Mouse (Mus musculus) cerebellum, adult 2 months (tissue): ENCODE measurements around the gene Cyp2d10. TPM values are rescaled to one million over a fixed set of nuclear protein-coding genes. Genes with fewer than 3 reads are reported as not detected.
"Not testable (repeated sequence)": the region's sequence is repeated elsewhere in the genome, so short reads cannot be mapped to it uniquely, and the experiment has no call there.

Source experiments
- DNase-seq, 2 experiments: peaks; one replicate each; pipeline ENCODE4 v3.0.0; 2021
- H3K27ac ChIP-seq: fragments of 200-500 bp; 2 replicates; pipeline ENCODE4 v1.5.1; 2012; ENCODE audit warnings: low read length, control low read depth, inconsistent platforms; ENCODE audit not compliant: insufficient read depth
- H3K27me3 ChIP-seq: fragments of 200-500 bp; 2 replicates; pipeline ENCODE4 v1.6.1; 2012; ENCODE audit warnings: inconsistent platforms, mild to moderate bottlenecking, low read length, moderate library complexity; ENCODE audit not compliant: control insufficient read depth, insufficient read depth
- H3K4me1 ChIP-seq: fragments of 200-500 bp; 2 replicates; pipeline ENCODE4 v1.6.1; 2011; ENCODE audit warnings: low read length; ENCODE audit not compliant: control insufficient read depth, insufficient read depth
- H3K4me3 ChIP-seq: fragments of 200-500 bp; replicated peaks from 2 replicates; pipeline ENCODE3; 2011; ENCODE audit warnings: mild to moderate bottlenecking, low read depth, low read length, control low read depth; ENCODE audit not compliant: insufficient read depth
- CTCF ChIP-seq: fragments of 200-500 bp; IDR thresholded peaks from 2 replicates; pipeline ENCODE4 v1.5.1; 2011; ENCODE audit warnings: low read depth, mild to moderate bottlenecking, control low read depth, low read length, moderate library complexity, borderline replicate concordance; ENCODE audit not compliant: insufficient read depth
- POLR2A ChIP-seq: fragments of 200-500 bp; IDR thresholded peaks from 2 replicates; pipeline ENCODE4 v1.6.1; 2011; ENCODE audit warnings: low read length, control low read depth, borderline replicate concordance; ENCODE audit not compliant: insufficient read depth
- WGBS: fragments of 180-500 bp; shearing (Covaris S2); methylation state at CpG from one replicate; pipeline ENCODE4 v1.1.7; 2018; 5-methylcytosine and 5-hydroxymethylcytosine counted together
- polyA plus RNA-seq: library from polyadenylated mRNA; depleted of rRNA; stranded (reverse); fragments of >200 nt; gene quantifications from 2 replicates; pipeline ENCODE4 v1.2.3, GENCODE M21; 2012; rRNA removed

Cyp2d10 gene
- polyA plus RNA-seq, result not detected in 2 replicates

GRCm38 (mm10) chr15:82406981-82407380 is at the start of gene Cyp2d10:
TSS of gene Cyp2d10 (minus strand) at chr15:82407195.
- DNase-seq, result no peak
- Histone ChIP-seq H3K27ac (no peak within 1 kb of the TSS), H3K27me3 (no peaks in the 10 kb centered on the region), H3K4me3 (no peak within 1 kb of the TSS), H3K4me1 (no peaks in the 10 kb centered on the region)
- 95% methylated on average over 6 of the region's 6 CpGs for WGBS
- TF ChIP-seq CTCF (no peak), POLR2A (no peak)

- not testable (repeated sequence) for DNase-seq, H3K4me1 ChIP-seq, H3K4me3 ChIP-seq, H3K27ac ChIP-seq, H3K27me3 ChIP-seq
- WGBS, result 79% methylated on average over 6 of the region's 6 CpGs
These were observed 49.2 kb upstream of the Cyp2d10 start for GRCm38 (mm10) chr15:82456086-82456790.

- not testable (repeated sequence) for DNase-seq, H3K27ac ChIP-seq, H3K4me1 ChIP-seq, H3K27me3 ChIP-seq, H3K4me3 ChIP-seq
- 86% methylated on average over 6 of the region's 6 CpGs for WGBS
These were observed 46.5 kb upstream of the Cyp2d10 start for GRCm38 (mm10) chr15:82453501-82453900.

GRCm38 (mm10) chr15:82452133-82452532 is 45.1 kb upstream of the Cyp2d10 start:
- not testable (repeated sequence) for DNase-seq, H3K4me1 ChIP-seq, H3K27ac ChIP-seq, H3K4me3 ChIP-seq, H3K27me3 ChIP-seq
- 80% methylated on average over 1 of the region's 1 CpGs for WGBS

GRCm38 (mm10) chr15:82450045-82450444 is 43.0 kb upstream of the Cyp2d10 start:
- H3K27me3 ChIP-seq, H3K4me3 ChIP-seq, H3K27ac ChIP-seq, H3K4me1 ChIP-seq, DNase-seq: not testable (repeated sequence)
- WGBS, result 75% methylated on average over 2 of the region's 2 CpGs

- Histone ChIP-seq H3K4me3 (no peak overlapping the region), H3K4me1 (no peaks in the 10 kb centered on the region), H3K27me3 (no peaks in the 10 kb centered on the region), H3K27ac (no peak overlapping the region)
- WGBS, result 72% methylated on average over 8 of the region's 8 CpGs
- TF ChIP-seq CTCF (no peak), POLR2A (no peak)
- DNase-seq, result no peak
These were observed 38.2 kb upstream of the Cyp2d10 start for GRCm38 (mm10) chr15:82445196-82445595.

- H3K27ac ChIP-seq, result no peak overlapping the region
- 94% methylated on average over 3 of the region's 3 CpGs for WGBS
These were observed 36.7 kb upstream of the Cyp2d10 start for GRCm38 (mm10) chr15:82443658-82444057.

GRCm38 (mm10) chr15:82437975-82438617 is 31.1 kb upstream of the Cyp2d10 start:
- Histone ChIP-seq H3K27ac (no peak overlapping the region), H3K4me1 (no peaks in the 10 kb centered on the region), H3K27me3 (no peaks in the 10 kb centered on the region), H3K4me3 (no peak overlapping the region)
- 65% methylated on average over 5 of the region's 5 CpGs for WGBS
- TF ChIP-seq CTCF (no peak), POLR2A (no peak)
- no peak for DNase-seq

More at GRCm38 (mm10) chr15:82443658-82444057, 36.7 kb upstream of the Cyp2d10 start:
- no peak overlapping the region for H3K4me3 ChIP-seq
- no peak for TF ChIP-seq POLR2A
- no peak for TF ChIP-seq CTCF
- H3K4me1 ChIP-seq, result no peaks in the 10 kb centered on the region
- no peak for DNase-seq
- H3K27me3 ChIP-seq, result no peaks in the 10 kb centered on the region

- no peak for DNase-seq
- Histone ChIP-seq H3K4me3 (no peak overlapping the region), H3K27me3 (no peaks in the 10 kb centered on the region), H3K4me1 (no peaks in the 10 kb centered on the region), H3K27ac (no peak overlapping the region)
- no peak for TF ChIP-seq POLR2A
- TF ChIP-seq CTCF, result no peak
- 82% methylated on average over 2 of the region's 2 CpGs for WGBS
These were observed 28.6 kb upstream of the Cyp2d10 start for GRCm38 (mm10) chr15:82435606-82436005.
